Mouse (Mus musculus) ES-Bruce4 (cell line): ENCODE results near the gene Gm10972.

Experiments
- CTCF ChIP-seq: IDR thresholded peaks from one replicate; pipeline ENCODE4 v1.8.1; 2011; ENCODE audit warnings: low read depth, low read length
- POLR2A ChIP-seq: IDR thresholded peaks from one replicate; pipeline ENCODE4 v1.8.1; 2011; ENCODE audit warnings: low read length; ENCODE audit not compliant: insufficient read depth

DNA sequence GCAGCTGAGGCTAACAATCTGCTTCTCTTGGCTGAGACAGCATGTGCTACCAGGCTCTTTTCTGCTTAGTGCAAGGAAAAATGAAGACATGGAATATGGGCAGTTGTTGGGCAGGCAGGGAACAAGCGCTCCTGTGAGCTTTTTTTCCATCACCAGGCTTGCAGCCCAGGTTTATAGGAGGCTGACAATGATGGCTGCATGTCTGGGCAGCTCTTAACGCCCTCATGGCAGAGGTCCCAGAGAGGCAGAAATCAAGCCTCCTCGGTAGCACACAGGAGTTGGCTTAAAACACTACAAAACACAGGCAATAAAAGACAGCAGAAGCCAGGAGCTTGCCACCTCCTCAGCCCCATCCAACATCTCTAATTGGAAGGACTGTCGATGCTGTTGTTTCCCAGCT lies 31.6 kb upstream of the Gm10972 start:
- TF ChIP-seq CTCF (no peak), POLR2A (no peak)
